Mouse (Mus musculus) thymus, adult 2 months (tissue): Measurements from ENCODE around the gene Pitpnb. TPM values are rescaled to one million over a fixed set of nuclear protein-coding genes. Genes with fewer than 3 reads are reported as not detected.

ENCODE experiments used
- DNase-seq: peaks from one replicate; pipeline ENCODE4 v3.0.0; 2021
- H3K27ac ChIP-seq: fragments of 200-500 bp; 2 replicates; pipeline ENCODE4 v1.5.1; 2012; ENCODE audit warnings: low read length, control low read depth; ENCODE audit not compliant: control insufficient read depth, insufficient read depth
- H3K27me3 ChIP-seq: fragments of 200-500 bp; 2 replicates; pipeline ENCODE4 v1.6.1; 2012; ENCODE audit warnings: mild to moderate bottlenecking, low read length, moderate library complexity, mixed read lengths; ENCODE audit not compliant: control insufficient read depth, insufficient read depth
- H3K36me3 ChIP-seq: fragments of 200-500 bp; 2 replicates; pipeline ENCODE4 v1.6.1; 2012; ENCODE audit warnings: mild to moderate bottlenecking, low read length, moderate library complexity; ENCODE audit not compliant: control insufficient read depth, insufficient read depth
- H3K4me1 ChIP-seq: fragments of 200-500 bp; replicated peaks from 2 replicates; pipeline ENCODE4 v1.6.1; 2012; ENCODE audit warnings: low read length; ENCODE audit not compliant: control insufficient read depth, insufficient read depth
- H3K4me3 ChIP-seq: fragments of 200-500 bp; 2 replicates; pipeline ENCODE4 v1.5.1; 2012; ENCODE audit warnings: mild to moderate bottlenecking, low read length, control low read depth, moderate library complexity; ENCODE audit not compliant: control insufficient read depth, insufficient read depth
- CTCF ChIP-seq: fragments of 200-500 bp; IDR thresholded peaks from 2 replicates; pipeline ENCODE4 v1.5.1; 2012; ENCODE audit warnings: mild to moderate bottlenecking, control low read depth, low read length, moderate library complexity, borderline replicate concordance; ENCODE audit not compliant: control insufficient read depth, poor library complexity, insufficient read depth; ENCODE audit errors: extremely low read depth
- POLR2A ChIP-seq: fragments of 200-500 bp; IDR thresholded peaks from 2 replicates; pipeline ENCODE4 v1.6.1; 2012; ENCODE audit warnings: mild to moderate bottlenecking, low read length, control low read depth, moderate library complexity; ENCODE audit not compliant: control insufficient read depth, poor library complexity, insufficient read depth; ENCODE audit errors: extremely low read depth
- WGBS: fragments of 180-500 bp; shearing (Covaris S2); methylation state at CpG from one replicate; pipeline ENCODE4 v1.1.7; 2018; 5-methylcytosine and 5-hydroxymethylcytosine counted together
- polyA plus RNA-seq: library from polyadenylated mRNA; depleted of rRNA; stranded (reverse); fragments of >200 nt; gene quantifications from 2 replicates; pipeline ENCODE4 v1.2.3, GENCODE M21; 2012

Pitpnb gene
- polyA plus RNA-seq, 1 experiment, result 79.4 TPM

DNA sequence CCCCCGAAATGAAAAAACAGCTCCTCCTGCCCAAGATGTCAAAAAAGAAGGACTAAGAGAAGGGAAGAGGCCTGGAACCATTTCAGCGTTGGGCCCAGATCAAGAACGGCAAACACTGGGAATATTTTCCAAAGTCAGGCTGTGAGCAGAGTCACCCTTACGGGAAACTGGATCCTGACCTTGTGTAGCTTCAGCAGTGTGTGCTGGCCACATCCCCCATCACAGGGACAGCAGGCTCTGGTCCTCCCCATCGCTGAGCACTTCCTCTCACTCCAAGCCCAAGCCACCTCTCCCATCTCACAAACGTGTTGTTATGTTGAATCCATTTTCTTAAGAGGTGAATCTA lies 72.1 kb downstream of the Pitpnb start:
- 89% methylated on average over 6 of the region's 6 CpGs for WGBS
- H3K4me1 ChIP-seq, result no peaks in the 10 kb centered on the region
- TF ChIP-seq CTCF, result no peak
- TF ChIP-seq POLR2A, result no peak
- DNase-seq, result no peak
- no peak overlapping the region for H3K4me3 ChIP-seq
- H3K27me3 ChIP-seq, result no peaks in the 10 kb centered on the region
- no peak overlapping the region for H3K27ac ChIP-seq
- H3K36me3 ChIP-seq, result no peaks in the 10 kb centered on the region

GRCm38 (mm10) chr5:111404721-111405120 lies 74.2 kb downstream of the Pitpnb start:
- WGBS, result 90% methylated on average over 6 of the region's 6 CpGs
- no peak for DNase-seq
- Histone ChIP-seq H3K36me3 (no peaks in the 10 kb centered on the region), H3K4me3 (no peak overlapping the region), H3K27ac (no peak overlapping the region), H3K4me1 (no peaks in the 10 kb centered on the region), H3K27me3 (no peaks in the 10 kb centered on the region)
- TF ChIP-seq POLR2A (no peak), CTCF (no peak)

- no peak overlapping the region for H3K4me3 ChIP-seq
- H3K4me1 ChIP-seq, result no peaks in the 10 kb centered on the region
- TF ChIP-seq POLR2A, result no peak
- no peak for TF ChIP-seq CTCF
- DNase-seq, result no peak
- H3K36me3 ChIP-seq, result no peaks in the 10 kb centered on the region
- 85% methylated on average over 14 of the region's 14 CpGs for whole genome bisulfite sequencing
- H3K27me3 ChIP-seq, result no peaks in the 10 kb centered on the region
- H3K27ac ChIP-seq, result no peak overlapping the region
These were observed 78.0 kb downstream of the Pitpnb start for GRCm38 (mm10) chr5:111408470-111409105.

DNA sequence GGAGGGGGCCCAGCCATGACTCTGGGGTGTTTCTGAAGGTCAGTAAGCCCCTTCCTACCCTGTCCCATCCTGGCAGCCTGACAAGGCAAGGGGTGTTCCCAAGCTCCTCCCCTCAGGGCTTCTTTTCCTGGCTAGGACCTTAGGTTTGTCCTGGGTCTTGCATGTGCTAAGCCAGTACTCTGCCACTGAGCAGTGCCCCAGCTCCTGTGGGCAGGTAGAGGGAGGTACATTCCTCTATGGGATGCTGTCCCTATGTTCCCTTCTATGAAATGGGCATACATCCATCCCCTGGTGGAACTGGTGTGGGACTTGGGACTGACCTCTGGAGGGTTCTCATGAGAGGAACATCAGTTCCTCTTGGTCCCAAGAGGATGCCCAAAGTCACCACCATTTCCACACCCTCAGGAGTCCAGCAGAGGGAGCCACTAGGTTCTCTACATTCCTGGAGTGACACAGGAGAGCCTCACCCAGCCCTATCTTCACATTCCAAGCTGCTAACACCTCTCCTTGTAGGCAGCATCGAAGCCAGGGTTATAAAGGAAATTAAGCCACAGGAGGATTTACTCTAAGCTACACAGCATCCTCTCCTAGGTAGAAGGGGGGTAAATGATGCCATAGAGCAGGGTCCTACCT lies 79.0 kb downstream of the Pitpnb start:
- Histone ChIP-seq H3K4me3 (no peak overlapping the region), H3K27ac (no peak overlapping the region), H3K27me3 (no peaks in the 10 kb centered on the region), H3K4me1 (peaks cover 3% of the 10 kb centered on the region), H3K36me3 (no peaks in the 10 kb centered on the region)
- TF ChIP-seq CTCF, result no peak; the same call in 1 of the 2 replicates
- WGBS, result 7% methylated on average over 1 of the region's 1 CpGs
- peak; percentile 18 for DNase-seq

GRCm38 (mm10) chr5:111410665-111411064 lies 80.1 kb downstream of the Pitpnb start:
- Histone ChIP-seq H3K4me1 (peaks cover 11% of the 10 kb centered on the region), H3K27ac (no peak overlapping the region), H3K36me3 (no peaks in the 10 kb centered on the region), H3K4me3 (no peak overlapping the region), H3K27me3 (no peaks in the 10 kb centered on the region)
- no peak for DNase-seq
- 92% methylated on average over 3 of the region's 3 CpGs for WGBS
- TF ChIP-seq CTCF (no peak), POLR2A (no peak)

DNA sequence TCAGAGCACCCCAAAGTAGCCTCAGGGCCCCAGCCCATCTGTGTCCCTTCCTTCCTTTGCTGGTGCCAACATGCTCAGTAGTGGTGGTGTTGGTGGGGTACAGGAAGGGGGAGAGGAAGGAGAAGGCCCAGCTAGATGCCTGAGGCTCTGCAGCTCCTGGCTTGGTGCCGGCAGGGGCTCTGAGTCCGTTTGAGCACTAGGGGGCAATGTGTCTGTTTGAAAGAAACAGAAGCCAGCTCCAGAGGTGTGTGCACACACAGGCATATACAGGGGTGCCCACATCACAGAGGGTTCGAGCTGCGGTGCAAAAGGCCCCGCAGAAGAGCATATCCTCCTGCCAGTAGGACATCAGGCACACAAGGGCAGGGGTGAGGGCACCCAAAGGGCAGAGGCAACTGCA lies 83.6 kb downstream of the Pitpnb start:
- H3K27ac ChIP-seq, result no peak overlapping the region
- H3K4me1 ChIP-seq, result peaks cover 20% of the 10 kb centered on the region
- no peak overlapping the region for H3K4me3 ChIP-seq
- no peaks in the 10 kb centered on the region for H3K36me3 ChIP-seq
- TF ChIP-seq CTCF (peak; percentile 82), POLR2A (no peak)
- 0% methylated on average over 5 of the region's 5 CpGs for WGBS
- peak; percentile 87 for DNase-seq
- H3K27me3 ChIP-seq, result peaks cover 16% of the 10 kb centered on the region; the same call in 1 of the 2 replicates
